Mouse (Mus musculus): ENCODE measurements around the gene Cenpu. TPM values are rescaled to one million over a fixed set of nuclear protein-coding genes. Genes with fewer than 3 reads are reported as not detected.

The Cenpu gene
- polyA plus RNA-seq, 1 experiment = 20.9 TPM

GRCm38 (mm10) chr8:46539701-46540100, 12.1 kb upstream of the Cenpu start:
- no peak for TF ChIP-seq GATA1 (IDR thresholded peaks at IDR 0.05; ENCODE audit: low read length)

GRCm38 (mm10) chr8:46543191-46543590, 8.6 kb upstream of the Cenpu start:
- no peak for TF ChIP-seq GATA1 (IDR thresholded peaks at IDR 0.05; ENCODE audit: low read length)

- TF ChIP-seq GATA1 (IDR thresholded peaks at IDR 0.05; ENCODE audit: low read length) = no peak
These were observed 8.2 kb upstream of the Cenpu start for GRCm38 (mm10) chr8:46543662-46544061.

GRCm38 (mm10) chr8:46545854-46546253, 6.0 kb upstream of the Cenpu start:
- TF ChIP-seq GATA1 (IDR thresholded peaks at IDR 0.05; ENCODE audit: low read length) = no peak

GRCm38 (mm10) chr8:46546431-46547176, 5.2 kb upstream of the Cenpu start:
- peak; percentile 34 for TF ChIP-seq GATA1 (IDR thresholded peaks at IDR 0.05; ENCODE audit: low read length)

GRCm38 (mm10) chr8:46547245-46547644, 4.6 kb upstream of the Cenpu start:
- TF ChIP-seq GATA1 (IDR thresholded peaks at IDR 0.05; ENCODE audit: low read length) = no peak

GRCm38 (mm10) chr8:46550058-46550457, 1.8 kb upstream of the Cenpu start:
- TF ChIP-seq GATA1 (IDR thresholded peaks at IDR 0.05; ENCODE audit: low read length) = no peak

- no peak for TF ChIP-seq GATA1 (IDR thresholded peaks at IDR 0.05; ENCODE audit: low read length)
These were observed 799 bp upstream of the Cenpu start for GRCm38 (mm10) chr8:46551029-46551428.

- TF ChIP-seq GATA1 (IDR thresholded peaks at IDR 0.05; ENCODE audit: low read length) = no peak
These were observed 575 bp downstream of the Cenpu start for GRCm38 (mm10) chr8:46552441-46552765.

- TF ChIP-seq GATA1 (IDR thresholded peaks at IDR 0.05; ENCODE audit: low read length) = no peak
These were observed 7.6 kb downstream of the Cenpu start for GRCm38 (mm10) chr8:46559428-46559827.

- no peak for TF ChIP-seq GATA1 (IDR thresholded peaks at IDR 0.05; ENCODE audit: low read length)
These were observed 10.5 kb downstream of the Cenpu start for GRCm38 (mm10) chr8:46562333-46562732.

GRCm38 (mm10) chr8:46566914-46567529, 15.2 kb downstream of the Cenpu start:
- TF ChIP-seq GATA1 (IDR thresholded peaks at IDR 0.05; ENCODE audit: low read length) = no peak

GRCm38 (mm10) chr8:46567946-46568345, 16.1 kb downstream of the Cenpu start:
- no peak for TF ChIP-seq GATA1 (IDR thresholded peaks at IDR 0.05; ENCODE audit: low read length)

- TF ChIP-seq GATA1 (IDR thresholded peaks at IDR 0.05; ENCODE audit: low read length) = no peak
These were observed 17.1 kb downstream of the Cenpu start for GRCm38 (mm10) chr8:46568942-46569341.

GRCm38 (mm10) chr8:46569659-46570441, 18.0 kb downstream of the Cenpu start:
- no peak for TF ChIP-seq GATA1 (IDR thresholded peaks at IDR 0.05; ENCODE audit: low read length)

- no peak for TF ChIP-seq GATA1 (IDR thresholded peaks at IDR 0.05; ENCODE audit: low read length)
These were observed 18.8 kb downstream of the Cenpu start for GRCm38 (mm10) chr8:46570673-46571072.
